Mouse (Mus musculus): Measurements from ENCODE around the gene Akain1.

Gene Akain1

GRCm38 (mm10) chr17:69438990-69439491 is at the start of gene Akain1:
TSS of gene Akain1 (plus strand) at chr17:69439326.
- DNase-seq (ENCODE audit: low read depth, low spot score): peak; percentile 84

- DNase-seq (ENCODE audit: low read depth, low spot score): no peak
These were observed 42.7 kb upstream of the Akain1 start for GRCm38 (mm10) chr17:69396147-69397033.

- no peak for DNase-seq (ENCODE audit: low read depth, low spot score)
These were observed 42.0 kb upstream of the Akain1 start for GRCm38 (mm10) chr17:69397163-69397562.

- DNase-seq (ENCODE audit: low read depth, low spot score): no peak
These were observed 41.0 kb upstream of the Akain1 start for GRCm38 (mm10) chr17:69398092-69398491.

- no peak for DNase-seq (ENCODE audit: low read depth, low spot score)
These were observed 38.0 kb upstream of the Akain1 start for GRCm38 (mm10) chr17:69401146-69401545.

GRCm38 (mm10) chr17:69416163-69416562 is 23.0 kb upstream of the Akain1 start:
- no peak for DNase-seq (ENCODE audit: low read depth, low spot score)

- peak; percentile 96 for DNase-seq (ENCODE audit: low read depth, low spot score)
These were observed 22.0 kb upstream of the Akain1 start for GRCm38 (mm10) chr17:69416920-69417661.

- DNase-seq (ENCODE audit: low read depth, low spot score): no peak
These were observed 21.3 kb upstream of the Akain1 start for GRCm38 (mm10) chr17:69417724-69418373.

- peak; percentile 54 for DNase-seq (ENCODE audit: low read depth, low spot score)
These were observed 17.5 kb upstream of the Akain1 start for GRCm38 (mm10) chr17:69421592-69421991.

GRCm38 (mm10) chr17:69437836-69438235 is 1.3 kb upstream of the Akain1 start:
- no peak for DNase-seq (ENCODE audit: low read depth, low spot score)

GRCm38 (mm10) chr17:69438486-69438885 is 640 bp upstream of the Akain1 start:
- DNase-seq (ENCODE audit: low read depth, low spot score): no peak

- DNase-seq (ENCODE audit: low read depth, low spot score): peak; percentile 16
These were observed 700 bp downstream of the Akain1 start for GRCm38 (mm10) chr17:69439571-69440480.

GRCm38 (mm10) chr17:69441041-69441440 is 1.9 kb downstream of the Akain1 start:
- DNase-seq (ENCODE audit: low read depth, low spot score): no peak

- DNase-seq (ENCODE audit: low read depth, low spot score): no peak
These were observed 9.6 kb downstream of the Akain1 start for GRCm38 (mm10) chr17:69448679-69449078.

- no peak for DNase-seq (ENCODE audit: low read depth, low spot score)
These were observed 22.6 kb downstream of the Akain1 start for GRCm38 (mm10) chr17:69461680-69462079.

GRCm38 (mm10) chr17:69463037-69463436 is 23.9 kb downstream of the Akain1 start:
- no peak for DNase-seq (ENCODE audit: low read depth, low spot score)

- DNase-seq (ENCODE audit: low read depth, low spot score): no peak
These were observed 32.0 kb downstream of the Akain1 start for GRCm38 (mm10) chr17:69471171-69471570.

GRCm38 (mm10) chr17:69472401-69472800 is 33.3 kb downstream of the Akain1 start:
- DNase-seq (ENCODE audit: low read depth, low spot score): no peak

GRCm38 (mm10) chr17:69474084-69474483 is 35.0 kb downstream of the Akain1 start:
- no peak for DNase-seq (ENCODE audit: low read depth, low spot score)

- peak; percentile 83 for DNase-seq (ENCODE audit: low read depth, low spot score)
These were observed 36.3 kb downstream of the Akain1 start for GRCm38 (mm10) chr17:69475423-69475822.

- DNase-seq (ENCODE audit: low read depth, low spot score): peak; percentile 26
These were observed 38.4 kb downstream of the Akain1 start for GRCm38 (mm10) chr17:69477526-69477925.
